Mouse (Mus musculus) embryonic facial prominence, embryonic 10.5 days (tissue): ENCODE data around the gene Appl2. TPM values are rescaled to one million over a fixed set of nuclear protein-coding genes. Genes with fewer than 3 reads are reported as not detected.
"Not testable (repeated sequence)": the region's sequence is repeated elsewhere in the genome, so short reads cannot be mapped to it uniquely, and the experiment has no call there.

Experiments
- DNase-seq: peaks from one replicate; pipeline ENCODE4 v3.0.0-alpha.2; 2017; ENCODE audit warnings: low spot score
- H3K27ac ChIP-seq: fragments of 300-500 bp; sonication (generic); replicated peaks from 2 replicates; pipeline ENCODE4 v1.5.1; 2016; ENCODE audit warnings: mild to moderate bottlenecking
- H3K27me3 ChIP-seq: fragments of 300-500 bp; sonication (generic); replicated peaks from 2 replicates; pipeline ENCODE4 v1.6.1; 2016; ENCODE audit warnings: low read depth, mild to moderate bottlenecking; ENCODE audit not compliant: poor library complexity, severe bottlenecking
- H3K36me3 ChIP-seq: fragments of 300-500 bp; sonication (generic); replicated peaks from 2 replicates; pipeline ENCODE4 v1.6.1; 2016; ENCODE audit warnings: mild to moderate bottlenecking, moderate library complexity
- H3K4me1 ChIP-seq: fragments of 300-500 bp; sonication (generic); 2 replicates; pipeline ENCODE4 v1.6.1; 2016
- H3K4me3 ChIP-seq: fragments of 300-500 bp; sonication (generic); 2 replicates; pipeline ENCODE4 v1.5.1; 2016; ENCODE audit warnings: mild to moderate bottlenecking, moderate library complexity
- H3K9me3 ChIP-seq: fragments of 300-500 bp; sonication (generic); 2 replicates; pipeline ENCODE4 v1.6.1; 2016; ENCODE audit warnings: mild to moderate bottlenecking
- WGBS: fragments of 180-500 bp; shearing (Covaris S2); methylation state at CpG from one replicate; pipeline ENCODE4 v1.1.7; 2016; 5-methylcytosine and 5-hydroxymethylcytosine counted together
- polyA plus RNA-seq: library from polyadenylated mRNA; unstranded; fragments of >200 nt; fragmentation: Nextera tagmentation; extraction: Ambion mirVana; gene quantifications from 2 replicates; pipeline ENCODE4 v1.2.1, GENCODE M21; 2016

The Appl2 gene
- polyA plus RNA-seq, result 39.6 and 40.6 TPM in 2 replicates

DNA sequence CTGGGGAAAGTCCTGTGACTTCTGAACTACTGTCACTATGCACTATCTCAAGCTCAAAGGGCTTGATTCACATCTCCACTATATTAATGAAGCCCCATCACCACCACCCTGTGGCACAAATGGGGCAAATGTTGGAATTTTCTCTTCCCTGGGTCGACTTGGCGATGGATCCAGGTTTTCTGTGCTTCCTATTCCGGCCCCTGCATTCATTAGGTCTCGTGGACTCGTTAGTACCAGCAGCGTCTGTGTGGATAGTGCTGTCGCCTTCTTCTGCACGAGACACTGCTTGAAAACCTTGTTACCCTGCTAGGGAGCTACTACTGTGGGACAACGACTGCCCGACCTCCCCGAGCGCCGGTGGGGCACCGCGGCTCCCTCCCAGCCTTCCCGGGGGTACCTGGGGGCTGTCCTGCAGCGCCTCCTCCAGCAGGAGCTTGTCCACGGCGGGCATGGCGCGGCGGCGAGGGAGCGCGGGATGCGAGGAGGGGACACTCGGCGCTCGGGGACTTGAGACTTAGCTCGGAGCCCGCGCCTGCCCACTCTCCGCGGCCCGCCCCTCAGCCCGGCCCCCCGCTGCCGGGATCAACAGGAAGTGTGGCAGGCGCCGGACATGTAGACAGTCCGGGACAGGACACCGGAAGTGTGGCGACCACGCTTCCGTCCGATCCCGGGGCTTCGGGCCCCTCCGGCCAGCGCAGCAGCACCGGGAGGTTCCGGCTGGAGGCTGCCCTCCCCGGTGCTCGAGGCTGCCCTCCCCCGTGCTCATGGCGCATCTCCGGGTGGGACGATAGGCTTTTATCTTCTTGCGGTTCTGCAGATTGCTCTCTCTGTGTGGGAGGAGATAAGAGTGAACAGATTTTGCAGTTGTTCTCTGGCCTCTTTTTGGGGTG is at the start of gene Appl2:
Appl2 (minus strand) TSS at position 608 of the 890 bp plus-strand sequence.
- peak within 1 kb of the TSS; percentile 85 for H3K27ac ChIP-seq
- no peaks in the 10 kb centered on the region for H3K9me3 ChIP-seq
- peak within 1 kb of the TSS; percentile 68 for H3K4me3 ChIP-seq
- peak; percentile 94 for DNase-seq
- under 1% methylated on average over 59 of the region's 59 CpGs for WGBS
- no peaks in the 10 kb centered on the region for H3K36me3 ChIP-seq
- H3K27me3 ChIP-seq, result no peaks in the 10 kb centered on the region
- peaks cover 45% of the 10 kb centered on the region for H3K4me1 ChIP-seq

- WGBS, result 85% methylated on average over 4 of the region's 4 CpGs
- H3K27me3 ChIP-seq, result no peaks in the 10 kb centered on the region
- H3K4me3 ChIP-seq, result no peak overlapping the region
- H3K4me1 ChIP-seq, result no peaks in the 10 kb centered on the region
- no peaks in the 10 kb centered on the region for H3K36me3 ChIP-seq
- no peak overlapping the region for H3K27ac ChIP-seq
- DNase-seq, result no peak
- H3K9me3 ChIP-seq, result no peaks in the 10 kb centered on the region
These were observed 47.7 kb upstream of the Appl2 start for GRCm38 (mm10) chr10:83696226-83696625.

DNA sequence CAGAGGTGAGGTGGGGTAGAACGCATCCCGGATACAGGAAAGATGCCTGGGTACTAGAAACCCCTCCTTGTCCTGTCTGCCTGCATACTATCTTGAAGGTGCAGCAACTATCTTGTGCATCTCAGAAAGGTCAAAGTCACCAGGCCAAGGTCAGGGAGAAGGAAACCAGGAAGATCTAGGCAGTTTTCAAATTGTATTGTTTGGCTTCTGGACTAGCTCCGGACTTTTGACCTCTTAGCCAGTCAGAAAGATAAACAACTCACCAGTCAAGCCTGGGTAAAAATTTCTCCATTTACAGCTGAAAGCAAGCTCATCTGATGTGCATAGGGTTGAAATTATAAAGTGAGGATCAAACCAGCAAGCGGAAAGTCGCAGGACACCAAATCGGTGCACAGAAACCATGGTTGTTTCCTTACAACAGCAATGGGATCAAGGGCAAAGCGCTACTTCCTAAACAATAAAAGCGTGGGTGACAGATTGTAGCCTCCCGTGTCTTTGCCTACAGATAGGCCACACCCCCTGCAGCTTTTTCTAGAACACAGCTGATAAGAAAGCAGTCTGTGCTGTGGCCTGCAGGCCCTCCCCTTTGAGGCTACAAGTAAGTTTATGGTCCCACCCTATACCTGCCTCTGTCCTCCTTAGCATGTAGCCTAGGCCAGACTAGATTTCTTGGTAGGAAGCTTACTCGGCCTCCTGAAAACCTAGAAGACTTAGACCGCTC is 43.8 kb upstream of the Appl2 start:
- DNase-seq, result no peak
- Histone ChIP-seq H3K4me1 (no peaks in the 10 kb centered on the region), H3K36me3 (no peaks in the 10 kb centered on the region), H3K27me3 (no peaks in the 10 kb centered on the region), H3K4me3 (no peak overlapping the region), H3K9me3 (no peaks in the 10 kb centered on the region), H3K27ac (no peak overlapping the region)
- 86% methylated on average over 11 of the region's 11 CpGs for WGBS

GRCm38 (mm10) chr10:83688215-83688614 is 39.7 kb upstream of the Appl2 start:
- DNase-seq, result no peak
- H3K27me3 ChIP-seq, result no peaks in the 10 kb centered on the region
- no peaks in the 10 kb centered on the region for H3K36me3 ChIP-seq
- no peaks in the 10 kb centered on the region for H3K9me3 ChIP-seq
- H3K27ac ChIP-seq, result no peak overlapping the region
- H3K4me1 ChIP-seq, result no peaks in the 10 kb centered on the region
- no peak overlapping the region for H3K4me3 ChIP-seq
- WGBS, result 91% methylated on average over 2 of the region's 2 CpGs

DNA sequence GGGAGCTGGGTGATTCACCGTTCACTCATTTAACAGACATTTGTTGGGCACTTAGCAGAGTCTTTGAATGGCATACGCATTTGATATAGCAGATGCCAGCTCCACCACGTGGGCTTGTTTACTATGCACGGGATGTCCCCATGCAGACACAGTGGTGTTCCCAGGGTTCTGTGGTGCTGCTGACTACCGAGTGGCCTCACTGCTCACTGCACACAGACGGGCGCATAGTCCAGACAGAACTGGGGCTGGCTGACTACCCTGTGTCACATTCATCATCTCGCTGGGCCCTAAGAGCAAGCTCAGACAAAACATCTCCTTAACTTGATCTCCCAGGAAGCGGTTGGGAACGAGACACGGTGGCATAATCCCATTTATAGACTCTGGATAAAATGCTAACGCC is 32.8 kb upstream of the Appl2 start:
- 91% methylated on average over 12 of the region's 12 CpGs for WGBS
- Histone ChIP-seq H3K4me3 (no peak overlapping the region), H3K36me3 (no peaks in the 10 kb centered on the region), H3K9me3 (0 out of 2 replicates have a peak, but pooled peaks cover 4% of the 10 kb centered on the region), H3K27ac (no peak overlapping the region), H3K4me1 (no peaks in the 10 kb centered on the region), H3K27me3 (no peaks in the 10 kb centered on the region)
- DNase-seq, result no peak

GRCm38 (mm10) chr10:83666556-83666955 is 18.0 kb upstream of the Appl2 start:
- DNase-seq, result no peak
- 91% methylated on average over 4 of the region's 4 CpGs for WGBS
- Histone ChIP-seq H3K27me3 (no peaks in the 10 kb centered on the region), H3K36me3 (no peaks in the 10 kb centered on the region), H3K27ac (no peak overlapping the region), H3K9me3 (no peaks in the 10 kb centered on the region), H3K4me1 (0 out of 2 replicates have a peak, but pooled peaks cover 6% of the 10 kb centered on the region), H3K4me3 (no peak overlapping the region)

DNA sequence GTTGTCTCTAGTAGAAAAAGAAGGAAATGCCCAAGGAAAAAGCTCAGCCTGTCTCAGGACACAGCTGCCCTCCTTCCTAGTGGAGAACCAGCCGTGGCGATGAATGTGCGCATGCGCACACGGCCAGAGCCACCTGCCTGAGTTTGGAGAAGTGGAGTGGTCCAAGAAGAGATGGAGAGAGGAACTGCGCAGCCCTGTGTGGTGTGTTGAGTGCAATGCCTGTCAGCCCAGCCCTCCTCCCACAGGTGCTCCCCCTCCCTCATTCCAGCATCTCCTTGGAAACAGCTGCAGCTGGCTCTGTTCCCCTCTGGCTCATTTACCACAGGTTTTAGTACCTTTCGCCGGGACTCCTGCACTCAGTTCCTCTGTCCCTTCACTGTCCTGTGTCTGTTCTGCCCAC is 13.4 kb upstream of the Appl2 start:
- Histone ChIP-seq H3K36me3 (no peaks in the 10 kb centered on the region), H3K4me3 (no peak overlapping the region), H3K27me3 (no peaks in the 10 kb centered on the region), H3K9me3 (no peaks in the 10 kb centered on the region), H3K27ac (no peak overlapping the region), H3K4me1 (0 out of 2 replicates have a peak, but pooled peaks cover 6% of the 10 kb centered on the region)
- WGBS, result 89% methylated on average over 8 of the region's 8 CpGs
- no peak for DNase-seq

GRCm38 (mm10) chr10:83660605-83661004 is 12.1 kb upstream of the Appl2 start:
- no peaks in the 10 kb centered on the region for H3K9me3 ChIP-seq
- no peak overlapping the region for H3K27ac ChIP-seq
- no peak overlapping the region for H3K4me3 ChIP-seq
- no peaks in the 10 kb centered on the region for H3K36me3 ChIP-seq
- no peaks in the 10 kb centered on the region for H3K27me3 ChIP-seq
- no peak for DNase-seq
- WGBS, result 69% methylated on average over 4 of the region's 4 CpGs
- 0 out of 2 replicates have a peak, but pooled peaks cover 6% of the 10 kb centered on the region for H3K4me1 ChIP-seq

- Histone ChIP-seq H3K4me1 (no peaks in the 10 kb centered on the region), H3K36me3 (no peaks in the 10 kb centered on the region), H3K27ac (no peak overlapping the region), H3K4me3 (no peak overlapping the region), H3K27me3 (no peaks in the 10 kb centered on the region), H3K9me3 (no peaks in the 10 kb centered on the region)
- 96% methylated on average over 2 of the region's 2 CpGs for WGBS
- DNase-seq, result no peak
These were observed 6.1 kb upstream of the Appl2 start for GRCm38 (mm10) chr10:83654591-83654990.

DNA sequence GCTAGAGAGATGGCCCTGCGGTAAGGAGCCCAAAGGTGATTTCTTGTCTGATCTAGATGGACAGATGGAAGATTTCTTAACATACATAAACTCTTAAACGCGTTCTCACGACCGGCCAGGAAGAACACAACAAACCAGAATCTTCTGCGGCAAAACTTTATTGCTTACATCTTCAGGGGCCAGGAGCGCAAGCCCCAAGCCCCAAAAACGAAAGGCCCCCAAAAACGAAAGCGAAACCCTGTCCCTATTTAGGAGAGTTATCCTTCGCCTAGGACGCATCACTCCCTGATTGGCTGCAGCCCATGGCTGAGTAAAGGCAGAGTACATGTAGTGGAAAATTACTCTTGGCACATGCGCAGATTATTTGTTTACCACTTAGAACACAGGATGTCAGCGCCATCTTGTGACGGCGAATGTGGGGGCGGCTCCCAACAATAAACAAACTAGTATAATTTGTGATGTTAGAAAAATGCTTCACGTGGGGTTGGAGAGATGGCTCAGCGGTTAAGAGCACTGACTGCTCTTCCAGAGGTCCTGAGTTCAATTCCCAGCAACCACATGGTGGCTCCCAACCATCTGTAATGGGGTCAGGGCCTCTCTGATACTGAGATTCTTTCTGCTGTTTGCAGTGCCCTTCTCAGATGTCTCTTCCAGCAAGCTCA is 3.8 kb upstream of the Appl2 start:
- not testable (repeated sequence) for DNase-seq

DNA sequence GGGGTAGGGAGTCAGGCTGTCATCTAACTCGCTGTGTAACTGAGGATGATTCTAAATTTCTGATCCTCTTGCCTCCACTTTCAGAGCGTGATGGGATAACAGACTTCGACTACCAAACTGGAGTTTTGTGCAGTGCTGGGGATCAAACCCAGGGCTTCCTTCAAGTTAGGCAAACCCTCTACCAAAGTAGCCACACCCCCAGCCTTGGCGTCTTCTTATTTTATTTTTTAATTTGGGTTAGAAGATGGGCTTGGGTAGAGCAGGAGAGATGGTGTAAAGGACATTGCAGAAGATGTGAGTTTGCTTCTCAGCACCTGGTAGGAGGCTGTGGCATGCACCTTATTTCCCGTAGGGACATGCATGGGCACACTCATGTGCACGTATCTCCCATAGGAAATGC is 499 bp upstream of the Appl2 start:
- 35% methylated on average over 6 of the region's 6 CpGs for WGBS
- peaks cover 39% of the 10 kb centered on the region for H3K4me1 ChIP-seq

More for the DNA sequence above, 3.8 kb upstream of the Appl2 start:
- H3K27ac ChIP-seq, H3K27me3 ChIP-seq, H3K36me3 ChIP-seq, H3K4me3 ChIP-seq, H3K9me3 ChIP-seq: not testable (repeated sequence)
- peaks cover 13% of the 10 kb centered on the region for H3K4me1 ChIP-seq
- 94% methylated on average over 19 of the region's 19 CpGs for WGBS

DNA sequence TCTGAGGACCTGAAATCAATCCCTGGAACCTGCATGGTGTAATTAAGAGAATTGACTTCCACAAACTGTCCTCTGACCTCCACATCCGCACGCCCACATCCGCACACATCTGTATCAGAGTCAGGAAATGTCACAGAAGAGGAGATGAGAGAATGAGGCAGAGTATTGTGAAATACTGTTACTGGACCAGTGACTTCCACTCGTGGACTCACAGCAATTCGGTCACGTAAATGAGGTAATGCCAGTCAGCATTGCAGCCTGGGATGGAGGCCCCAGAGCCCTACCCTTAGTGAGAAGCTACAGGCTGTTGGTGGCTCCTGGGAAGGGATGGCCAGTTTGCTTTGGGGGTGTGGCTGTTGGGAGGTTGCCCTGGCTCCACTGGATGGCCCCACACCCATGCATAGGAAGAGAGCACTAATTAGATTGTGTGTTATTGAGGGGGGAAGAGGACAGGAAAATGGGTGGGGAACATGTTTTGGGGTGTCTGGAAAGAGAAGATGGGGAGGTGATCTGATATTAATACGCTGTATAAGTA is 2.1 kb downstream of the Appl2 start:
- Histone ChIP-seq H3K4me1 (peaks cover 46% of the 10 kb centered on the region), H3K36me3 (no peaks in the 10 kb centered on the region), H3K9me3 (no peaks in the 10 kb centered on the region), H3K4me3 (no peak overlapping the region), H3K27ac (no peak overlapping the region; the same call in 1 of the 2 replicates), H3K27me3 (no peaks in the 10 kb centered on the region)
- 85% methylated on average over 7 of the region's 7 CpGs for WGBS
- no peak for DNase-seq

More for the DNA sequence above, 499 bp upstream of the Appl2 start:
- no peak for DNase-seq
- Histone ChIP-seq H3K4me3 (peak overlapping the region; percentile 68), H3K27me3 (no peaks in the 10 kb centered on the region), H3K9me3 (no peaks in the 10 kb centered on the region), H3K27ac (peak overlapping the region; percentile 85), H3K36me3 (no peaks in the 10 kb centered on the region)
